Mouse (Mus musculus) neural tube, embryonic 10.5 days (tissue): ENCODE measurements around the gene 1700042G07Rik.

Experiments
- DNase-seq: peaks from one replicate; pipeline ENCODE4 v3.0.0-alpha.2; 2017; ENCODE audit warnings: low spot score; ENCODE audit errors: extremely low spot score

Gene 1700042G07Rik

DNA sequence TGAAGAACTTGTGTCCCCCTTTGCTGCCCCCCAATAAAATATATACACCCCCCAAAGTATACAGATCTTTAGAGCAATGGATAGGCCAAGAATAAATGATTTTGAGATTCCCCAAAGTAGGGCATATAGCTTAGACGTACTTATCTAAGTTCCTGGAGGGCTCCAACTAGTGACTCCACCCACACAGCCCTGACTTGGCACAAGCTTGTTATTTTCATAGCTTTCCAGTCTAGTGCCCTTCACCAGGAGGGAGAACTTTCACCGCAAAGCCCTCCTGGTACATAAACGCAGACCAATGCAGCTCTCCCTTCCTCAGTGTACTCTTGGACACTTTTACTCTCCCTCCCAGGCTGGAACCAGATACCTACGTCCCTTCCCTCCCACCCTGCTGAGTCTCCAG is 11.0 kb upstream of the 1700042G07Rik start:
- no peak for DNase-seq

DNA sequence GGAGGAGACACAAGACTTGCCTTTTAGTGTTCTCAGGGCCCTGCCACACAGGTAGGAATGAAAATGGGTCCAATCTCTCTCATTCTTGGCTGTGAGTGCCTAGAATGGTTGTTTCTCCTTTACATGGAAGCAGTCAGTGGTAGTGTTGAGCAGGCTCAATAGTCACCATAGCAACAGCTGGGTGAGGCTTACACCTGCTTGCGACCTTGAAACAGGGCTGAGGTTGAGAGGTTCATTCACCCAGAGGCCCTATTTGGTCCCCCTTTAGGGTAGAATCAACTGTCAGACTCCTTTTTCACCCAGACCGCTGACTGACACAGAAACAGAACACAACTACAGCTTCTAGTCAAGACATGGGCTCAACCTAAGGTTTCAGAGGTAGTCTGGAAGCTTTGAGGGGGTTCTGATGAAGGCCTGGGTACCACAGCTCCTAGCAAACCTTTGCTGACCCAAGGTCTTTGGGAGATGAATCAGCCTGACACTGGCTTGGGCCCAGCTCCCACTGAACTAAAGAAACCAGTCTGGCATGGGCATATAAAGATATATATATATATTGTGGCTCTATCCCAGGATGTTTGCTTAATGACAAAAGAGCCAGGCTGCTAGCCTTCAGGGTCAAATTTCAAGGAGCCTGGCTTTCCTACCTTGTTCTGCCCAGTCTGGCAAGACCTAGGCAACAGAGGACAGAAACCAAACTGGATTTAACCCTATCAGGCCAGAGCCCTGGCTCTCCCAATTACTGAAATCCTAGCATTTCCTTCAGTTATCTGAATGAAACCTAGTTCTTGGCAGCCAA is 8.2 kb upstream of the 1700042G07Rik start:
- no peak for DNase-seq

DNA sequence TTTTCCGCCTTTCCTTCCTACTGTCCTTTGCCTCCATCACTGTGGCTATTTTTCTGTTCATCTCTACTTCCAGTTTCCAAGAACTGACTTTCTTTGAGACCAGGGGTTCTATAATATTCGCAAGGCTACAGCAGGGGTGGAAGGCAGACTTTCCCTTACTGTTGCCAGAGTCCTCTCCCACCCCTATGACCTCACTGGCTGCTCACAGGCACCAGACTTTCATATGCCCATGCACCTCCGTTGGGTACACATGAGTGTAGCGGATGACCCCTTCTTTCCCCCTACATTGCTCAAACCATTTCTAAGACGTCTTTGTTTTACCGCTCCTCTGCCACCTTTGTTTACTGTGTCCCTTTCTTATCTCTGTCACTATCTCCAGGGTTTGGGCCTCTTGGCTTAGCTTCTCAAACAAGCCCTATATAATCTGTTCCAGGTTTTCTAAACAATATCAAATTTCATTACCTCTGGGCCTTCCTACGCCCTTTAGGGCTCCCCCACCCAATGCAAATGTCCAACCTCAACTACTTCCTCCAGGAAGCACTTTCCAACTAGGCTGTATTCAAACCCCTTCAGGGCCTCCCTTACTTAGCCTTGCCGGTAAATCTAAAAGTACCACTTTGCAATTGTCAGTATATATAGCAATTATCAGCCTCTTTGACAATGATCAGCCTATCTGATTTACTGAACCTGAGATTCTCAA is 7.3 kb upstream of the 1700042G07Rik start:
- no peak for DNase-seq

DNA sequence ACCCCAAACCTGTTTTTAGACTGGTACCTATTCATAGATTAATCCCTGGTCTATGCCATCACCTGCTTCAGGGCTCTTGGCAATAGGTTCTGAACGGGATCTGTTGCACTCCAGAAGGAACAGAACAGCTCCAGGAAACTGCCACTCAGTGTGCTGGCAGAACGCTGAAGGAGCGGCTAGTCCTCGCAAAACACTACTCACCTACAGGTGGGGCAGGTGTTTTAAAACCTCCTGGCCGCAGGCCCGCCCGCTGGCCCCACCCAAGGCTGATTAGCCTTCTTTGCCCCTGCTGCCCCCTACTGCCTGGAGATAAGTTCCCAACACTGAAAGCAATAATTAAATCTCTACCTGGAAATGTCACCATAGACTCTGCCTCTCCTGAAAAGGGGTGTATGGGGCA is 5.8 kb upstream of the 1700042G07Rik start, which contains the start of gene Tspan1:
Gene Tspan1, minus strand, starts transcription at position 198 of the 400 bp plus-strand sequence.
- no peak for DNase-seq

DNA sequence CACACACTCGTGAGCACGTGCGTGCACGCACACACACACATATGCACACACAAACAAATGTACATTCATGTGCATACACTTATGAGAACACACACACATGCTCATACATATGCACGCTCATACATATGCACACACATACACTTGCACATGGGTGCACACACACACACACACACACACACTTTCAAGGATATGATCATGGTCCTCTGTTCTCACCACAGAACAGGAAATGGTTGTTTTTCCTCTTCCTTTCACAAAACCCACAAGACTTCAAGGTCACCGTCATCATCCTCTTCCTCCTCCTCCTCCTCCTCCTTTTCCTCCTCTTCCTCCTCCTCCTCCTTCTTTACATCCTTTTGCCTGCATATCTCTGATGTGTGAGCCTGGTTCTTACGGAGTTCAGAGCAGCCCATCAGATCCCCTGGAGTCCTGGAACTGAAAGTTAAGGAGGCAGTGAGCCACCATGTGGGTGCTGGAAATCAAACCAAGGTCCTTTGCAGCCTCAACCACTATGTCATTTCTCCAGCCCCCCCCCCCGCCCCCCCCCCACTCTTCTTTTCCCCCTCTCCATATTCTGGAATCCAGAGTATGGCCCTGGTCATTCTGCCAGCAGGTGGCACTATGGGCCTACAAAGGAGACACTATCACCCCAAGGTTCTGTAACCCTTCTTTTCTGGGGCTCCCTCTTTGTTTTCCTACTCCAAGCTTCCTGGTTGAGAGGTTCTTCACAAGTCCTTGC is 4.4 kb upstream of the 1700042G07Rik start:
- DNase-seq: peak; percentile 62

DNA sequence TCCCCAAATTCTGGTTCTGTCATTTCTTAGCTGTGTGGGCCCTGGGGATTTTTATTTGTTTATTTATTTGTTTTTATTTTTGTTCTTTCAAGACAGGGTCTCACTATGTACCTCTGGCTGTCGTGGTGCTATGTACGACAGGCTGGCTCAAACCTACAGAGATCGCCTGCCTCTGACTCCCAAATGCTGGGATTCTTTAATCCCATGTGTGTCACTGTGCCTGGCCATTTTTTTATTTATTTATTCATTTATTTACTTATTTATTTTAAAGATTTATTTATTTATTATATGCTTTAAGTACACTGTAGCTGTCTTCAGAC is 3.9 kb upstream of the 1700042G07Rik start:
- no peak for DNase-seq

DNA sequence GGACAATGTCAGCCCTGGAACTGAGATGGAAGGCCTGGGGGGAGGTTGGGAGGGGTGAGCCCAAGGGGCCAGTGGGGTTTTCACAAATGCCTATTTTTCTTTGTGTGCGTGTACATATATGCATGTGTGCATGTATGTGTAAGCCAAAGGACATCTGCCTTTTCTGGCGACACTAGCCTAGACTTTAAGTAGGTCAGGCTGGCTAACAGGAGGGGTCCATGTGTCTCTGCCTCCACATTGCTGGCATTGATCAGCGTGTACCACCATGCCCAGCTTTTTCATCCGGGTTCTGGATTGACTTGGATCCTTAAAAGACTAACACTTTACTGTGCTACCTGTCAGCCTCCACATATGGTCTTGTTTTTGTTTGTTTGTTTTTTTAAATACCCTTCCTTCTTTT is 580 bp downstream of the 1700042G07Rik start:
- no peak for DNase-seq

DNA sequence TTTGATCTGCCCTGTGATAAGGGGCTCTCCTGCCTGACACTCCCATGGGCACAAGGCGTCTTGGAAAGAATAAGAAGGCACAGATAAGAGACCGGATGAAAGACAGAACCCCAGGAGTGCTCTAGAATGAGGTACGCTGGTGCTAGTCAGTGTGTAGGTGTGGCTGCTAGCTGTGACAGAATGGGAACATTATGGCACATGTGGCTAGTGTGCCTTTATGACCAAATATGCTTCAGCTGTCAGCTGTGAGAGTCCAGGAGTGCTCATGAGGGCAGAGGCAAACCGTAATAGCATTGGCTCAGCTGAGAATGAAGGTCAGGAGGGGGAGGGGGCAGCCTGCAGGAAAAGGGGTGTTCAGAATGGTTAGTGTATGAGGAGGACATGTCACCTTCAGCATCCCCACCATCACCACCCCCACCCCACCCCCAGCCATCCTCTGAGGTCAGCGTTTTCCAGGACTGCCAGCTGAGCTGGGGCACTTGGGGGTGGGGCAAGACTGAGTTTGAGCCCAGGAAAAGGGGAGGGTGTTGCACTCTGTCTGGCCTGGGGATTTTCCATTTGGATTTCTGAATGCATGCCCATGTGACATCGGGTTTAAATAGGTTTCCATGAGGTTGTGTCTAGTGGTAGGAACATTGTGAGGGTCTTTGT is 1.4 kb downstream of the 1700042G07Rik start:
- DNase-seq: no peak

DNA sequence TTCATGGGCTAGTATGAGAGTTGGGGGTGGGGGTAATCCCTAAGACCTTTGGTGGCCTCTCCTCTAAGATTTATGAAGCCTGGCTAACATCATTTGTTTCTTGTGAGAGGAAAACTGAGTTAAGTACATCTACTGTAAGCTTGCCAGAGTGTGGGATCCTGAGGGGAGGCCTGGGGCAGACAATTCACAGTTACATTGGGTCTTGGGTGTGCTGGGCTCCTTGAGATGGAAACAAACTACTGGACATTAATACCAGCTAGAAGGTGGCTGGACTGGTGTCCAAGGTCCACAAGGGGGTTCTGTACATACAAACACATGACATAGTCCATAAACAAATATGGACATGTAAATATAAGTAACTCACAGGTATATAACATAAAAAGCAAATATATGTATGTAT is 2.0 kb downstream of the 1700042G07Rik start:
- DNase-seq: no peak

DNA sequence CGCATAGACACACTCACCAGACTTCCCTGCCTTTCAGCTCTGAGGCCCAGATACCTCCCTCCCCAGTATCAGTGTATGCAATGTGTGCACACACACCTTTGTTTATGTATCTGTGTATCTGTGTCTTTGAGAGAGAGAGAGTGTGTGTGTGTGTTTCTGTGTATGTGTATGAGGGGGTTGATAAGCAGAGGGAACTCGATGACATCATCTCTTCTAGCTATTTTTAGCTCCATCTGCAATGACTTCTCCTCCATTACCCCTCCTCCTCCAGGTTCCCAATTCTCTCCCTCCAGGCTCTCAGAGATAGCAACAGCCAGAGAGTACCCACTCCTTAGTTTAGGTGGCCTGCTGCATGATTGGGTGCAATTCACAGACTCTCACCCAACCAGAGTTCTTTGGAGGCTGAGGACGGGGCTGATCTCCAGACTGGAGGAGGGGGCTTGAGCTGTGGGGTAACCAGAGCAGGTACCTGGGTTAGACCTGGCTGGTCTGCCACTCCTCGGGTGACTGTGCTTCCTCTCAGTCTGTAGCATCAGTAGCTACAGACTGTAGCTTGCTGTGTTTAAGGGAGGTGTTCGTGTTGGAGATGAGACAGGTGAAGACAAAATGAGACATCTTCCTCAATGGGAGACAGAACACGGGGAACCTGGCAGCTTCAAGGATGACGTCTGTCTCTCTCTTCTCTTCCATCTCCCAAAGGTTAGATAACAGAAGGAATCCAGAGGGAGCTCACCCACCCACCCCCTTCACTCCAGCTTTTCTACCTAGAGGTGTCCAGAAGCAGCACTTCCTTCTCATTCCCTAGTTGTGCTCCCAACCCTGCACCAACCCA is 2.8 kb downstream of the 1700042G07Rik start:
- no peak for DNase-seq

DNA sequence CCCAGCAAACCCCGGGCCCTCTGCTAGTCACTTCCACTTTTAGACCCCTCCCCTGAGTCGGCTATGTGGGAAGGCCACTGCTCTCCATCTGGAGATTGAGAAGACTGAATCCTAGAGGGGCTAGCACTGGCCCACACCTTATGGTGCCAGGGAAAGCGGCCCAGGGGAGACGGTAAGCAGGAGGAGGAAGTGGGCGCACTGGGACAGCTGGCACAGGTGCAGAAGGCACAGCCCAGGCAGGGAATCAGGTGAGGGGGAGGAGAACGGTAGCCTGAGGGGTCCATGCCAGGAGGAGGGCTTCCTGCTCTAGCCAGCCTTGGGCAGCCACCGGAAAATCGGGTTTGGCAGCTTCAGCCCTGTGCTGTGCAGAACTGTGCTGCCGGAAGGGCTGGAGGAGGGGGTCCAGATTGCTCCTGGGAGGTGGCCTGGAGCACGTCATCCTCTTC is 3.4 kb downstream of the 1700042G07Rik start:
- DNase-seq: no peak

DNA sequence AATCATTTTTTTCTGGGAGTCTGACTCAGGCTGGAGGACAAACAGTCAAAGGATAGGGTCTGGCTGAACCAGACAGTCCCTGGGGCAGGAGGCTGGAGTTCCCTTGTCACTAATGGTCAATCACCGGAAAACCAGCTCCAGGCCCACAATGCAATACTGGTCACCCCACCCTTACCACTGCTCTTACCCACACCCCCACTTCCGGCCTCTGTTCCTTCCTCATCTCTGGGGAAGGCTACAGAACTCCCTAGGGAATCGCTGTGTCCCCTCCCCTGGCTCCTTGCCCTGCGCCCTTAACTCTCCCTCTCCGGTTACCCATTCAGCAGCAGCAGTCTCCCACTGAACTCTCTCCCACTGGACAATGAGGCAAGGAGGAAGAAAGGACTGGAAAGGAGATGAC is 4.0 kb downstream of the 1700042G07Rik start:
- DNase-seq: no peak

DNA sequence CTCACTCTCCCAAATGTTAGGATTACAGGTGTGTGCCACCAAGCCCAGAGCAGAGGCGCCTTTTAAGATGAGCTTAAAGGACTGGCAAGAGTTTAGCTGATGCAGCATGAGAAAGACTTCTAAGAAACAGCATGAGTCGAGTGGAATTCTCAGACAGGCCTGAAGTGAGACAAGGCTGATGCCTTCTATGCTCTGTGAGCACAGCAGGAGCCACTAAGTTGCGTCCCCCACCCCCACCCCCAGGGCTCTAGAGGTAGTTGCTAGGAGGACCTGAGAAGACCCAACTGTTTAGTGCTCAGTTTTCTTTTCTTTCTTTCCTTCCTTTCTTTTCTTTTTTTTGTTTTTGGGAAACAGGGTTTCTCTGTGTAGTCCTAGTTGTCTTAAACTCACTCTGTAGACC is 8.9 kb downstream of the 1700042G07Rik start:
- no peak for DNase-seq

DNA sequence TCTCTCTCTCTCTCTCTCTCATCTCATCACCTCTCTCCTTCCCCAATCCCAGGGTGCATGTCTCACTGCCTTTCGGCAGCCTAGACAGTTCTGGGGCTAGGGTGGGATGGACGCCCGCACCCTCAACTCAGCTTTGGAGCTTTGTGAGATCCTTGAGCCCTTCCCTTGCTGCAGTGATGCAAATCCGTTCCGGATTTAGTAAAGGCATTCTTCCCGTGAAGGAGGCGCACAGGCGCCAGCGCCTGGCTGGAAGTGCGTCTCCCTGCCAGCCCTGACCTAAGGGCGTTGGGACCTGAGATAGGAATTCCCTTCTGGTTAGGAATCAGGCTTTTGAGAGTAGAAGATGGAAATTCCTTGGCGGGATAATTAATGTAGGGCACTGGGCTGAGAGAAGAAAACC is 9.6 kb downstream of the 1700042G07Rik start:
- no peak for DNase-seq

DNA sequence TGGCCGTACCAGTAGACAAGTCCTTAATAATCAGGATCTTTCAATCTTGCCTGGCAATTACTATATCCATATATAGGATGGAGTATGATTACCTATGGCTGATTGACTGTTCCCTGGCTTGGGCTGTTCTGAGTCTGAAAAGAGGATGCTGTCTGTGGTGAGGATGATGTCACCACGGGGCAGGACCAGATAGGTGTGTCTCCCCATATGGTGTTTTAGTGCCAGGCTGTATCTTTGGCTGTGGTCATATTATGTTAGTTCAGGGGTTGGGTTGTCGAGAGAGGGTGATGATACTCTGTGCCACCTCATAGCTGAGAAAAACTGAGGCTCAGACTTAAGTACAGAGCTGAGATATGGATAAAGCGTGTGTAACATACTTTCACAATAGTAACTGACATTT is 11.9 kb downstream of the 1700042G07Rik start:
- DNase-seq: no peak

DNA sequence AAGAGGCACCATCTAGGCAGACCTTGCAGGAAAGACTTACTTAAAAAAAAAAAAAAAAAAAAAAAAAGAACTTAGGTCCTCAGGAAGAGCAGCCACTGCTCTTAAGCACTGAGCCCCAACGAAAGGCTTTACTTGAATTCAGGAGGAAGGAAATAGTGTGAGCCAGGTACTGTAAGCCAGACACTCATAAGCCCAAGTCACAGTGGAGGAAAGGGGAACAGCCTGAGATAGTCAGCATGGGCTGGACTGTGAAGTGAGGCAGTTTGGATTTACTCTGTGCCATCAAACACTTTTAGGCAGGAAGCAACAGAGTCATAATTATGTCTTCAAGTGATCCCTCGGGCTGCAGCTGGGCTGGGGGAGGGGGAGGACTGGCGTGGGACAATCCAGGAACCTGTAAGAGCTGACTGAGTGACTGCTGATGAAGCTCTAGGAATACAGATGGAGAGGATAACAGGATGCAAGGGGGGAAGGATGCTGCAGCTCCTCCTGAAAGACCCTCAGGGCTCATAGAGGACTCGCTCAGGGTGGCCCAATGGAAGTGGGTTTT is 19.2 kb downstream of the 1700042G07Rik start:
- DNase-seq: no peak

DNA sequence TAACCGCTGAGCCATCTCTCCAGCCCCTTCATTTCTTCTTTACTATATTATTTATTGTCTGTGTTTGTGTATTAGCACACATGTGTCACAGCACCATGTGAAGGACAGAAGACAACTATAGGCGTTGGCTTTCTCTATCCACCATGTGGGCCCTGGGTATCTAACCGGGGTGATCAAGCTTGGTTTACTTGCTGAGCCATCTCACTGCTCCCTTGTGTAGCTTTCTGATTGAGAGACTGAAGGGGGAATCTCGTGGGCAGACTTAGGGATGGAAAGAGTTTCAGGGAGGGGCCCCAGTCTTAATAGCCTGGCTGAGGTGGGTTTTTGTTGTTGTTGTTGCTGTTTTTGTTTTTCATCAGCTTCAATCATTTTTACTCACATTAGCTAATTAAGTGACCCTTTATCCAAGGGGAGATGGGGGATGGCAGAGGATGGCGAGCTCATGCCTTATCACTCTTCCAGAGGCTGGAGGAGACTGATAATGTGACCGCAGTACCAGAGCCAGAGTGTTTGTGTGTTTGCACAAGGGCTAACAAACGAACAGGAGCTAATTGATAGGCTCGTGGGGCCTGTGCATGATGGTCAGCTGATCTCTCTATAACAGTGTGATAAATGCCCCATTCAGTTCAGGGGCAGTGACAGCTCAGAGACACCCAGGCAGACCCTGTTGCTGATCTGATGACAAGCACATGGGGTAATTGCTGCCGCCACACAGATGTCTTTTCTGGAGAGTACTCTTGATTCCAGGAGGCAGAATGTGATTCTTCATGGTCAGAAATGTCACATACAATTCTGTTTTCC is 20.6 kb downstream of the 1700042G07Rik start:
- no peak for DNase-seq

DNA sequence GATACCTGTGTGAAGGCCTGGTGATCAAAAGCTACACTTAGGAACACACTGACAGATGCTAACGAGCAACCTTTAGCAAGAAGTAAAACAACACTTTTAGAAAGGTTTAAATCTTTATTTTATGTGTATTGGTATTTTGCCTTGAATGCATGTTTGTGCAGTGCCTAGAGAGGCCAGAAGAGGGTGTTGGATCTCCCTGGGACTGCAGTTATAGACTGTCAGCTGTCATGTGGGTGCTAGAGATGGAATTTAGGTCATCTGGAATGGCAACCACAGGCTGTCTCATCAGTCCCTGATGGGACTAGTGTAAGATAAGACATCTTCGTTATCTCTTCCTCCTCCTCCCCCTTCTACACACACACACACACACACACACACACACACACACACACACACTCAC is 25.2 kb downstream of the 1700042G07Rik start:
- no peak for DNase-seq

DNA sequence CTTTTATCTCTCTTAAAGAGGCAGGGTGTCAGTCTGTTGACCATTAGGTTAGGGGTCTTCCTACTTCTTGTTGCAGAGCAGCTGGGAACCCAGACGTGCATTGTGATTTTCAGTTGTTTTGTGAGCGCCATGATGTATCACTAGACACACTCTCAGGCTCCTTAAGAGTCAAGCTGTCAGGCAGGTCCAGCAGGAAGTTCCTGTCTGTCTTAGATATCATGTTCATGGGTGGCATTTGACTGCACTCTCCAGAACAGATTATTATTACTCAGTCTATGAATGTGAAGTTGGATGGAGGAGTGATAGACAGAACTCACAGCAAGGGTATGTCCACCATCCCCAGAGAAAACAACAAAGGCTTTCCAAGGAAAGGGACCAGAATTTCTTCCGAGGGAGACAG is 31.2 kb downstream of the 1700042G07Rik start:
- no peak for DNase-seq

DNA sequence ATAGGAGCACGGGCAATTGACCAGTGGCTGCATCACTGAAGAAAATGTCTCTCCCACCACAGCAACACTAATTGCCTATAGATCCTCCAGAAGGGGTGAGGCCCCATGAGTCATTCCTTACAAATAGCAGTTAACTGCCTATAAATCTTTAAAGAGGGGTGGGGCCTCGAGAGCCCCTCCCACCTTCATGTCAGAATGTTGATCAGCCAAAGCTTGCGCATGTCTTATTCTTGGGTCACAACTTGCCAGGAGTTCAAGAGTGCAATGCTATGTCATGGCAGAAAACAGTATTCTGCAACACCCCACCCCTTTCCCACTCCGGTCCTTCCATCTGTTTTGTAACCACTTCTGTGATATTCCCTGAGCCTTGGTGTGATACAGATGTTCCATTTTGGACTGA is 33.4 kb downstream of the 1700042G07Rik start:
- DNase-seq: no peak
